Mouse (Mus musculus) ES-Bruce4 (cell line): ENCODE results near the gene Bbof1.

Experiments
- CTCF ChIP-seq: IDR thresholded peaks from one replicate; pipeline ENCODE4 v1.8.1; 2011; ENCODE audit warnings: low read depth, low read length
- EP300 ChIP-seq: IDR thresholded peaks from 2 replicates; pipeline ENCODE4 v1.6.1; 2011; ENCODE audit warnings: low read depth, low read length; ENCODE audit not compliant: insufficient read depth
- POLR2A ChIP-seq: IDR thresholded peaks from one replicate; pipeline ENCODE4 v1.8.1; 2011; ENCODE audit warnings: low read length; ENCODE audit not compliant: insufficient read depth

DNA sequence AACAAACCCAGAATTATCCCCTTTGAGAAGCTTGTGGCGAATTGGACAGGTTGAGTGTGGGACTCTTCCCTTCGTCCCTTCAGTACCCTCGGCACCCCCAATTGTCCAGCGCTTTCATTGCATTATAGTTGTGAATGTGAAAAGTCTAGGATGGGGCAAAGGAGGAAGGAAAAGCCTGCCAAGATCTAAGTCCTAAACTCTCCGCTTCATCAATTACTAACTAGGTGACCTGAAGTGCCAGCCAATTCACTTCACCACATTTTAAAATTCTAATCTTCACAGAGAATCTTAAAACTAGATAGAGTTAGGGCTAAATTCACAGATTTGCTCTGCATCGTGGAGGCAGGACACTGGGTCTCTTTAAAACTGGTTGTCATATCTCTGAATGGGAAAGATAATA, 39.3 kb downstream of the Bbof1 start:
- TF ChIP-seq POLR2A (no peak), CTCF (no peak), EP300 (no peak)
